Mouse (Mus musculus) MEL (cell line): Measurements from ENCODE around the gene Samd10. TPM values are rescaled to one million over a fixed set of nuclear protein-coding genes. Genes with fewer than 3 reads are reported as not detected.
A peak's percentile ranks its signal among the peaks of the same experiment; 100 is the strongest.

Experiments
- DNase-seq: peaks from one replicate; pipeline ENCODE4 v3.0.0; 2011; ENCODE audit warnings: low read depth, low spot score
- H3K27ac ChIP-seq: 2 replicates; pipeline ENCODE4 v1.5.1; 2012; ENCODE audit warnings: low read depth, mild to moderate bottlenecking, control low read depth, low read length, moderate library complexity; ENCODE audit not compliant: control insufficient read depth
- H3K27me3 ChIP-seq, 2 experiments: fragments of 150-350 bp in 1 of 2; sonication (generic) in 1 of 2; 2 replicates each; pipeline ENCODE4 v1.6.1; 2012; ENCODE audit warnings: low read length in 2 of 2, mild to moderate bottlenecking in 2 of 2, improper control_type of control experiment in 1 of 2, moderate library complexity in 1 of 2; ENCODE audit not compliant: insufficient read depth in 2 of 2, control insufficient read depth in 1 of 2
- H3K36me3 ChIP-seq, 2 experiments: 2 replicates each; pipeline ENCODE4 v1.6.1; 2012 to 2014; ENCODE audit warnings: low read length in 2 of 2, improper control_type of control experiment in 1 of 2, inconsistent platforms in 1 of 2, mild to moderate bottlenecking in 1 of 2; ENCODE audit not compliant: insufficient read depth in 2 of 2, control insufficient read depth in 1 of 2
- H3K4me1 ChIP-seq, 2 experiments: fragments of 150-350 bp in 1 of 2; sonication (generic) in 1 of 2; 2 replicates each; pipeline ENCODE4 v1.6.1; 2012; ENCODE audit warnings: low read length in 2 of 2, improper control_type of control experiment in 1 of 2, mild to moderate bottlenecking in 1 of 2; ENCODE audit not compliant: insufficient read depth in 2 of 2, control insufficient read depth in 1 of 2
- H3K4me3 ChIP-seq, 2 experiments: fragments of 150-350 bp in 1 of 2; sonication (generic) in 1 of 2; 2 replicates each; pipeline ENCODE4 v1.5.1; 2012; ENCODE audit warnings: low read depth in 2 of 2, low read length in 2 of 2, mild to moderate bottlenecking in 2 of 2, moderate library complexity in 2 of 2, control low read depth in 1 of 2, improper control_type of control experiment in 1 of 2; ENCODE audit not compliant: control insufficient read depth in 1 of 2, insufficient read depth in 1 of 2
- H3K79me2 ChIP-seq: 2 replicates; pipeline ENCODE4 v1.6.1; 2012; ENCODE audit warnings: mild to moderate bottlenecking, low read length, moderate library complexity; ENCODE audit not compliant: control insufficient read depth, poor library complexity, insufficient read depth
- H3K9ac ChIP-seq: 2 replicates; pipeline ENCODE4 v1.6.1; 2012; ENCODE audit warnings: low read depth, mild to moderate bottlenecking, control low read depth, low read length, moderate library complexity; ENCODE audit not compliant: control insufficient read depth, poor library complexity, severe bottlenecking
- H3K9me3 ChIP-seq: fragments of 150-350 bp; sonication (generic); replicated peaks from 2 replicates; pipeline ENCODE4 v1.6.1; 2012; ENCODE audit warnings: mild to moderate bottlenecking, low read length, improper control_type of control experiment, moderate library complexity; ENCODE audit not compliant: insufficient read depth
- BHLHE40 ChIP-seq: IDR thresholded peaks from 2 replicates; pipeline ENCODE4 v1.6.1; 2012; ENCODE audit warnings: low read depth, mild to moderate bottlenecking, inconsistent platforms, low read length, improper control_type of control experiment, borderline replicate concordance
- CHD2 ChIP-seq: IDR thresholded peaks from 2 replicates; pipeline ENCODE4 v1.6.1; 2011; ENCODE audit warnings: low read length, improper control_type of control experiment
- E2F4 ChIP-seq: IDR thresholded peaks from 2 replicates; pipeline ENCODE4 v1.6.1; 2011; ENCODE audit warnings: low read depth, low read length, improper control_type of control experiment, borderline replicate concordance
- ELF1 ChIP-seq: IDR thresholded peaks from 2 replicates; pipeline ENCODE4 v1.6.1; 2014; ENCODE audit warnings: low read depth, mild to moderate bottlenecking, inconsistent platforms, low read length, improper control_type of control experiment, moderate library complexity
- EP300 ChIP-seq, 2 experiments: IDR thresholded peaks; 2 replicates each; pipeline ENCODE4 v1.6.1; 2011; ENCODE audit warnings: improper control_type of control experiment in 2 of 2, low read length in 2 of 2, low read depth in 1 of 2, mild to moderate bottlenecking in 1 of 2
- ETS1 ChIP-seq: IDR thresholded peaks from 2 replicates; pipeline ENCODE4 v1.6.1; 2012; ENCODE audit warnings: low read depth, mild to moderate bottlenecking, inconsistent platforms, low read length, improper control_type of control experiment, moderate library complexity
- GABPA ChIP-seq: IDR thresholded peaks from 2 replicates; pipeline ENCODE4 v1.6.1; 2012; ENCODE audit warnings: low read depth, mild to moderate bottlenecking, inconsistent platforms, low read length, improper control_type of control experiment, moderate library complexity
- GATA1 ChIP-seq: IDR thresholded peaks from 2 replicates; pipeline ENCODE4 v1.6.1; 2011; ENCODE audit warnings: low read depth, low read length, improper control_type of control experiment
- HCFC1 ChIP-seq: IDR thresholded peaks from 2 replicates; pipeline ENCODE4 v1.6.1; 2012; ENCODE audit warnings: low read depth, mild to moderate bottlenecking, inconsistent platforms, low read length, improper control_type of control experiment, moderate library complexity
- MAFK ChIP-seq: IDR thresholded peaks from 2 replicates; pipeline ENCODE4 v1.6.1; 2011; ENCODE audit warnings: low read depth, mild to moderate bottlenecking, low read length, improper control_type of control experiment, borderline replicate concordance
- MAX ChIP-seq: IDR thresholded peaks from 2 replicates; pipeline ENCODE4 v1.6.1; 2011; ENCODE audit warnings: low read length, improper control_type of control experiment
- MEF2A ChIP-seq: IDR thresholded peaks from 2 replicates; pipeline ENCODE4 v1.6.1; 2014; ENCODE audit warnings: low read depth, mild to moderate bottlenecking, inconsistent platforms, low read length, improper control_type of control experiment; ENCODE audit not compliant: poor library complexity, insufficient replicate concordance, severe bottlenecking; ENCODE audit errors: extremely low read depth
- MXI1 ChIP-seq: IDR thresholded peaks from 2 replicates; pipeline ENCODE4 v1.6.1; 2011; ENCODE audit warnings: mild to moderate bottlenecking, low read depth, low read length, improper control_type of control experiment
- MYB ChIP-seq: IDR thresholded peaks from 2 replicates; pipeline ENCODE4 v1.6.1; 2011; ENCODE audit warnings: mild to moderate bottlenecking, low read depth, low read length, improper control_type of control experiment
- MYC ChIP-seq: IDR thresholded peaks from 2 replicates; pipeline ENCODE4 v1.6.1; 2011; ENCODE audit warnings: low read depth, mild to moderate bottlenecking, low read length, improper control_type of control experiment, moderate library complexity
- NELFE ChIP-seq: IDR thresholded peaks from 2 replicates; pipeline ENCODE4 v1.6.1; 2011; ENCODE audit warnings: low read depth, low read length, improper control_type of control experiment
- NRF1 ChIP-seq: IDR thresholded peaks from 2 replicates; pipeline ENCODE4 v1.6.1; 2014; ENCODE audit warnings: low read depth, mild to moderate bottlenecking, inconsistent platforms, low read length, improper control_type of control experiment, moderate library complexity; ENCODE audit not compliant: poor library complexity, insufficient read depth, severe bottlenecking
- POLR2A ChIP-seq, 2 experiments: IDR thresholded peaks; 2 replicates each; pipeline ENCODE4 v1.6.1; 2011 to 2012; ENCODE audit warnings: low read length in 2 of 2, mild to moderate bottlenecking in 2 of 2, control low read depth in 1 of 2, improper control_type of control experiment in 1 of 2, low read depth in 1 of 2, moderate library complexity in 1 of 2; ENCODE audit not compliant: control insufficient read depth in 1 of 2, insufficient read depth in 1 of 2, poor library complexity in 1 of 2
- POLR2AphosphoS5 ChIP-seq: IDR thresholded peaks from 2 replicates; pipeline ENCODE4 v1.6.1; 2012; ENCODE audit warnings: low read depth, borderline replicate concordance, mild to moderate bottlenecking, inconsistent platforms, low read length, moderate library complexity, mixed read lengths
- RCOR1 ChIP-seq: IDR thresholded peaks from 2 replicates; pipeline ENCODE4 v1.6.1; 2012; ENCODE audit warnings: low read depth, mild to moderate bottlenecking, inconsistent platforms, low read length, improper control_type of control experiment
- SIN3A ChIP-seq: IDR thresholded peaks from 2 replicates; pipeline ENCODE4 v1.6.1; 2012; ENCODE audit warnings: low read length, improper control_type of control experiment, inconsistent platforms
- TAL1 ChIP-seq: IDR thresholded peaks from 2 replicates; pipeline ENCODE4 v1.6.1; 2012; ENCODE audit warnings: mild to moderate bottlenecking, inconsistent platforms, low read length, moderate library complexity, mixed read lengths
- TBP ChIP-seq: IDR thresholded peaks from 2 replicates; pipeline ENCODE4 v1.8.0; 2011; ENCODE audit warnings: low read depth, low read length, improper control_type of control experiment
- TCF12 ChIP-seq: IDR thresholded peaks from 2 replicates; pipeline ENCODE4 v1.6.1; 2014; ENCODE audit warnings: low read depth, mild to moderate bottlenecking, inconsistent platforms, low read length, improper control_type of control experiment, moderate library complexity
- USF1 ChIP-seq: IDR thresholded peaks from 2 replicates; pipeline ENCODE4 v1.6.1; 2014; ENCODE audit warnings: low read depth, mild to moderate bottlenecking, inconsistent platforms, low read length, improper control_type of control experiment, moderate library complexity
- USF2 ChIP-seq, 2 experiments: IDR thresholded peaks; 2 replicates each; pipeline ENCODE4 v1.6.1; 2011 to 2012; ENCODE audit warnings: improper control_type of control experiment in 2 of 2, low read length in 2 of 2, borderline replicate concordance in 1 of 2, inconsistent platforms in 1 of 2, low read depth in 1 of 2, mild to moderate bottlenecking in 1 of 2; ENCODE audit not compliant: insufficient read depth in 1 of 2
- ZC3H11A ChIP-seq: IDR thresholded peaks from 2 replicates; pipeline ENCODE4 v1.6.1; 2012; ENCODE audit warnings: low read depth, mild to moderate bottlenecking, inconsistent platforms, low read length, improper control_type of control experiment
- ZKSCAN1 ChIP-seq: IDR thresholded peaks from 2 replicates; pipeline ENCODE4 v1.6.1; 2012; ENCODE audit warnings: low read depth, mild to moderate bottlenecking, inconsistent platforms, low read length, improper control_type of control experiment, moderate library complexity
- ZMIZ1 ChIP-seq: IDR thresholded peaks from 2 replicates; pipeline ENCODE4 v1.6.1; 2012; ENCODE audit warnings: low read depth, mild to moderate bottlenecking, inconsistent platforms, low read length, improper control_type of control experiment, moderate library complexity
- ZNF384 ChIP-seq: IDR thresholded peaks from 2 replicates; pipeline ENCODE4 v1.6.1; 2012; ENCODE audit warnings: low read depth, mild to moderate bottlenecking, inconsistent platforms, low read length, improper control_type of control experiment
- polyA plus RNA-seq, 2 experiments: library from polyadenylated mRNA; stranded (reverse) in 1 of 2; unstranded in 1 of 2; fragments of >175 nt in 1 of 2; fragments of >200 nt in 1 of 2; gene quantifications; 2 replicates each; pipeline versions ENCODE4 v1.2.1 to v1.2.4; 2012; ENCODE audit warnings: low replicate concordance in 2 of 2, low read depth in 1 of 2; ENCODE audit not compliant: insufficient read length in 2 of 2, insufficient read depth in 1 of 2, missing spikeins in 1 of 2
- total RNA-seq: library from RNA; depleted of rRNA; stranded (reverse); fragments of 300-350 nt; gene quantifications from 2 replicates; pipeline ENCODE4 v1.2.3, GENCODE M21; 2012

Gene Samd10
- total and polyA plus RNA-seq, 3 experiments = 0.89 to 4.6 TPM; not detected in 1

DNA sequence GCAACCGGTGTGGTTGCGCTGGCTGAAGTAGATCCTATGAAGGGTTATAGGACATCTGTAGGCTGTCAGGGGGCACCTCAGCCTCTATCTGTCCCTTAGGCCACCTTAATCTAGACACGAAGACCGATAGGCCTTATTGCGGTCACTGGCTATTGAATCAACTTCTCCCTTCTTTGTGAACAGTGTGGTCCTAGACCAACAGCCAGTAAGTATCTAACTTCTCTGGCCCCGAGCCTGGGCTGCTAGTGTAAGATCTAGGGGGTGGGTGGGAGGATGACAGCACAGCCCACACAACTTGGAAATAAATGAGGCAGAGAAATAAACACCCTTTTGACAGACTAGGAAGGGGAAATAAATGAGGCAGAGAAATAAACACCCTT is 6.0 kb downstream of the Samd10 start (continued):
- TF ChIP-seq USF2 (IDR thresholded peaks at IDR 0.05; ENCODE audit: borderline replicate concordance in 1 of 2, insufficient read depth in 1 of 2, low read depth in 1 of 2, low read length in 2 of 2) (no peak), E2F4 (no peak), POLR2AphosphoS5 (no peak), TBP (peak; percentile 67; the same call in 1 of the 2 replicates), EP300 (IDR thresholded peaks at IDR 0.05; ENCODE audit: low read depth in 1 of 2, low read length in 2 of 2) (peak; percentile 53 to 60; a peak in 2 of 4 replicates), POLR2A (IDR thresholded peaks at IDR 0.05; ENCODE audit: control insufficient read depth in 1 of 2, insufficient read depth in 1 of 2, low read depth in 1 of 2, low read length in 2 of 2, poor library complexity in 1 of 2) (peak in 1 of 2 experiments; percentile 48; a peak in 2 of 4 replicates), TCF12 (peak; percentile 14; the same call in 1 of the 2 replicates), MYC (no peak), ELF1 (no peak), RCOR1 (peak; percentile 41; the same call in 1 of the 2 replicates), BHLHE40 (no peak), SIN3A (peak; percentile 86)

DNA sequence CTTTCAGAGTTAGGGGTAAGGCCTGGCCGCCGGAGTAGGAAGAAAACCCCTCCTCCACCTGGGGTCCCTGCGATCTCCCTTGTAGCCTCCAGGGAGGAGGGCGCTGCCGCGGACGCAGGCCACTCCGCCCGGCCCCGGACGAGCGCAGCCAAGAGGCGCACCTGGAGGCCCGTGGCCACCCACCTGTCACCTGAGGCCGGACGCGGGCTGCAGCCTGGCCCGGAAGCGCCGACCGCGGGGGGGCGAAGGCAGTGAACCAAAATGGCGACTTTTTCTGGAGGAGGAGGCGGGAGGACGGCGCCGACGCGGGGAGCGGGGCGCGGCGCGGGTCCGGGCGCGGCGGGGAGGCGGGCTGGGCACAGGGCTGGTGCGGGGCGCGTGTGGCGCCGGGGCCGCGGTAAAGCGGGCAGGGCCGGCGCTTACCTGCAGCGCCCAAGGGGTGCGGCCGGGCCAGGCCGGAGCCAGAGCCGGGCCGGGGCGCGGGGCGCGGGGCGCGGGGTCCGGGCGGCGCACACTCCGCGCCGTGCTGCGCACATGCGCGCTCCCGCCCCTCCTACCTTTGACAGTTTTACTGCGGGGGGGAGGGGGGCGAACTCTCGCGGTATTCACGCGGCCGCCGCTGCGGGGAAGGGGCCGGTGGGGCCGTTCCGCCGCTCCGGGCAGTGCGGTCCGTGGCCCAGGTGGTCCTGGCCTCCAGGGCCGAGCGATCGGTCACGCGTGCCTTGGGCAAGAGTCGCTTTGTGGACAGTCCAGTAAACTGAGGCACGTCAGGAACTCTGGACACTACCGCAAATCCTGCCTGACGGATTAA is 6.6 kb downstream of the Samd10 start, which contains the start of gene Zfp512b:
TSS of gene Zfp512b (minus strand) at position 573 of the 811 bp plus-strand sequence.
- Histone ChIP-seq H3K9me3 (no peaks in the 10 kb centered on the region), H3K9ac (peak within 1 kb of the TSS; percentile 81), H3K4me3 (peak within 1 kb of the TSS; percentile 74 to 98), H3K27me3 (no peaks in the 10 kb centered on the region), H3K27ac (peak within 1 kb of the TSS; percentile 90), H3K36me3 (peaks cover 0 to 10% of the 10 kb centered on the region in 2 experiments; a peak in 3 of 4 replicates), H3K79me2 (peaks cover 14% of the 10 kb centered on the region), H3K4me1 (peaks cover 3 to 21% of the 10 kb centered on the region in 2 experiments)
- peak; percentile 83 for DNase-seq
- no peak for TF ChIP-seq USF2 (IDR thresholded peaks at IDR 0.05; ENCODE audit: borderline replicate concordance in 1 of 2, insufficient read depth in 1 of 2, low read depth in 1 of 2, low read length in 2 of 2)
- no peak for TF ChIP-seq GATA1
- no peak for TF ChIP-seq MAFK
- no peak for TF ChIP-seq ZKSCAN1
- TF ChIP-seq POLR2A (IDR thresholded peaks at IDR 0.05; ENCODE audit: control insufficient read depth in 1 of 2, insufficient read depth in 1 of 2, low read depth in 1 of 2, low read length in 2 of 2, poor library complexity in 1 of 2) = peak; percentile 82 to 88
- TF ChIP-seq NRF1 = peak; percentile 67
- peak; percentile 64 for TF ChIP-seq MAX
- no peak for TF ChIP-seq TAL1
- peak; percentile 39; the same call in 1 of the 2 replicates for TF ChIP-seq MYB
- peak; percentile 77 for TF ChIP-seq HCFC1
- no peak for TF ChIP-seq GABPA
- peak; percentile 67; the same call in 1 of the 2 replicates for TF ChIP-seq NELFE
- no peak for TF ChIP-seq EP300 (IDR thresholded peaks at IDR 0.05; ENCODE audit: low read depth in 1 of 2, low read length in 2 of 2)
- TF ChIP-seq ELF1 = 0 out of 2 replicates have a peak, but pooled peaks have one; percentile 21
- peak; percentile 12; the same call in 1 of the 2 replicates for TF ChIP-seq TCF12
- peak; percentile 91 for TF ChIP-seq CHD2
- peak; percentile 88 for TF ChIP-seq ZMIZ1
- TF ChIP-seq USF1 = no peak
- peak; percentile 7; the same call in 1 of the 2 replicates for TF ChIP-seq ETS1
- no peak; the same call in 1 of the 2 replicates for TF ChIP-seq SIN3A
- no peak for TF ChIP-seq ZC3H11A
- TF ChIP-seq MXI1 = peak; percentile 50; the same call in 1 of the 2 replicates
- peak; percentile 33; the same call in 1 of the 2 replicates for TF ChIP-seq MYC
- TF ChIP-seq MEF2A = no peak
- TF ChIP-seq BHLHE40 = no peak
- no peak for TF ChIP-seq ZNF384
